Mouse (Mus musculus): Measurements from ENCODE around the gene Olfr61. TPM values are rescaled to one million over a fixed set of nuclear protein-coding genes. Genes with fewer than 3 reads are reported as not detected.
"Not testable (repeated sequence)": the region's sequence is repeated elsewhere in the genome, so short reads cannot be mapped to it uniquely, and the experiment has no call there.

The Olfr61 gene
- total RNA-seq (2021), result not detected
- long read RNA-seq, experiment 1, result 0 reads
- long read RNA-seq, experiment 2, result 0 reads

DNA sequence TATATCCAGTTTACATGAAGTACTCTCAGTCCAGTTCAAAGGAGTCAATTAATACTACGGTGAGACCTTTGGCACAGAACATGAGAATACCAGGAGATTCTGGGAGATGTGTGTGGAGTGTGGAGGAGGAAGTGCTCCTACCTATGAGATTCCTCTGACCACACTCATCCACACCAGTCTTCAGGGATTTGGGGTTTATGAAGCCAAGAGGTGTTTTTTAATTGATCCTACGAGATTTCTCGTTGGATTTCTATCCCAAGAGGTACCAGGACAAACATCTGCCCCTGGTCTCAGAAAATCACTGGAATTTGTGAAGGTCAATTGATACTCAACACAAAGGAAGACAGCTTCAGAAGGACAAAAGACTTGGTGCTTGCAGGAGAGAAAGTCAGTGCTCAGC, at the start of gene Olfr61:
Olfr61 (plus strand) TSS at position 301 of the 400 bp plus-strand sequence.
- DNase-seq, result not testable (repeated sequence)

DNA sequence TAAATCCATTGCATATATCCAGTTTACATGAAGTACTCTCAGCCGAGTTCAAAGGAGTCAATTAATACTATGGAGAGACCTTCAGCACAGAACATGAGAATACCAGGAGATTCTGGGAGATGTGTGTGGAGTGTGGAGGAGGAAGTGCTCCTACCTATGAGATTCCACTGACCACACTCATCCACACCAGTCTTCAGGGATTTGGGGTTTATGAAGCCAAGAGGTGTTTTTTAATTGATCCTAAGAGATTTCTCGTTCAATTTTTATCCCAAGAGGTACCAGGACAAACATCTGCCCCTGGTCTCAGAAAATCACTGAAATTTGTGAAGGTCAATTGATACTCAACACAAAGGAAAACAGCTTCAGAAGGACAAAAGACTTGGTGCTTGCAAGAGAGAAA, 27.8 kb upstream of the Olfr61 start, which contains the start of gene Olfr46:
Olfr46 (plus strand) TSS at position 301 of the 400 bp plus-strand sequence.
- not testable (repeated sequence) for DNase-seq

DNA sequence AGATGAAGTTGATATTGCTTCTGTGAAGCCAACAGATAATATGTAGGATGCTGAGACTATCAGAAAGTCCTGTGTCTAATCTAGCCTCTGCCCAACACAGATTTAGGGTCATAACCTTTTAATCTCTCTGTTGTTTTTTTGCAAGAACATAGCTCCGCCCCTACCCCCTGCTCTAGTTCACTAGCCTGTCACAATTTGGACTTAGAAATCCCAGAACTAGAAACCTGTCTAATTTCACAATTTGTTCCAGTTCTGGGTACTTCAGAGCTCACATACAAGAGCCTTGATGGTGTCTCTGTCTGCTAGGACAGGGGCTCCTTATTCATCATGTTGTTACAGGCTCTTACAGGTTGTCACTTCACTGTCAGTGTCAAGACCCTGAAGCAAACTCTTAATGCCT, 1.8 kb downstream of the Olfr61 start:
- DNase-seq, result no peak

DNA sequence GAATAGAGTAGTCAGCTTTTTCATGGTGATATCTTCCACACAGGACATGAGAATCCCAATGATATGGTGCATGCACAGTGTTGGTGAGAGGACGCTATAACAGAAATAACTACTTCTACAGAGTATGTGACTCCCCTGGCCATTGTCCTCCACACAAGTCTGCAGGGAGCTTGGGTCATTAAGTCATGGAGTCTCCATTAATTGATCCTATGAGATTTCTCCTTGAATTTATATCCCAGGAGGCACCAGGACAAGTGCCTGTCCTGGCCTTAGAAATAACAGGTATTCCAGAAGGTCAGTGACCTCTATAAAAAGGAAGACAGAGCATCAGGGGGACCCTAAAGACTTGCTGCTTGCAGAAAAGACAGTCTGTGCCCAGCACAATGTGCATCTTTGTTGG, 17.4 kb downstream of the Olfr61 start, which contains the start of gene Olfr53:
Olfr53 (plus strand) TSS at position 301 of the 400 bp plus-strand sequence.
- no peak for DNase-seq

DNA sequence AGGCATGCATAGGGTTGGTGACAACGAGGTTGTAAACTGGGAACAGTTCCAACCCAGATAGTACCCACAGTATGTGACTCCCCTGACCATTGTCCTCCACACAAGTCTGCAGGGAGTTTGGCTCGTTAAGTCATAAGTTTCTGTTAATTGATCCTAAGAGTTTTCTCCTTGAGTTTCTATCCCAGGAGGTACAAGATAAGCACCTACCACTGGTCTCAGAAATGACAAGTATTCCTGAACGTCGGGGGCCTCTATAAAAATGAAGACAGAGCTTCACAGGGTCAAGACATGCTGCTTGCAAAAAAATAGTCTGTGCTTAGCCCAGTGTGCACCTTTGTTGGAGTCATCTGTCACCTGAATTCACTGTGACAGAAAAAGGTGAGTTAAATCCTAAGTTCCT, 30.9 kb downstream of the Olfr61 start, which contains the start of gene Olfr539:
Olfr539 (plus strand) TSS at position 301 of the 400 bp plus-strand sequence.
- no peak for DNase-seq

DNA sequence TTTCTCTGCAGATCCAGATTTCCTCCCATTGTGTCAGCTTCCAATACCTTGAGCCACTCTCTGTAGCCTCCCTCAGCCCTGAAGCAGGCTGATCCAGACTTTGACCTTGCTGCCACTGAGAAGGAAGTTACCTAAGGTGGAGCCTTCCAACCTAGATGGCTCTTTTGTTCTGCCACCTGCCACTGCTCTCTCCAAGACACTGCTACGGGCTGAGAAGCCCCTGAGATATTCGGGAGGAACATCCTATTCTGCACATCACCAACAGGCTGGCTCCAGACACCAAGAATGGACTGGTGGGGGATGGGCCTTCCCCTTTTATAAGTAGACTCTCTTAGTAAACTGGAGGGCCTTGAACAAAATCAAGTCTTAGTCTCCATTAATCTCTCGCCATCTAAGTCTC, 41.9 kb downstream of the Olfr61 start:
- not testable (repeated sequence) for DNase-seq

DNA sequence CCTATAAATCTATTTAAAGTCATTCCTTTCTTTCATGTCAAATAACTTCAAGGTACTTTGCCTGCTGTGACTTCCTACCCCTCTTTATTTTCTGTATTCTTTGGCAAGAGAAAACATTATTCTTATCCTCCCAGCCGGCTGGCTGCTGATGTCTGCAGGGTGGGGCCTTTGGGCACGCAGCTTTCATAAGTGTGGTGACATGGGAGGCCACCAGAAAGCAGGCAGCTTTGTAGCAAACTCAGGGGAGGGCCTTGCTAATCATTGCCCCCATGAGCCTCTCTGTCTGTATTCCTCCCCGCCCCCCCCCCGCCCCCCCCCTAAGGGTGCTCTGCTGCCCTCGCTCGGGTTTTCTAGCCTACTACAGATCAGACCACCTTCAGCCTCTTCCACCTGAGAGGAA, 47.1 kb downstream of the Olfr61 start:
- no peak for DNase-seq

DNA sequence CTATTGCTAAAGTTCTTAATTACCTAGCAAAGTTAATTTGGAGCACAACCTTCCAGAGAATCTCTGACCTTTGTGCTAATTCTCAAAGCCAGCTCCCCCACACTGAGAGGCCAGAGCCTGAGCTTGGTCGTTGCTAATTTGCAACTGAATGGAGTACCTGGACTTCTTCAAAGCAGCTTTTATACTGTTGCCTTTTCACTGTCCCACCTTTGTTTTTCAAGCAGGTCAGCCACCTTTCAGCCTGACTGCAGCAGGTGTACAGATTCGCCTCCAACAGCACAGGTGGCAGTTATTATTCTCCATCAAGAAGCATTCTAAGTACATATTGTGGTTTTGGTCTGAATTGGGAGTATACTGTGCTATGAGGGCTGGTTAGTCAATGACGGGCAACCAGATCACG, 50.8 kb downstream of the Olfr61 start:
- not testable (repeated sequence) for DNase-seq

DNA sequence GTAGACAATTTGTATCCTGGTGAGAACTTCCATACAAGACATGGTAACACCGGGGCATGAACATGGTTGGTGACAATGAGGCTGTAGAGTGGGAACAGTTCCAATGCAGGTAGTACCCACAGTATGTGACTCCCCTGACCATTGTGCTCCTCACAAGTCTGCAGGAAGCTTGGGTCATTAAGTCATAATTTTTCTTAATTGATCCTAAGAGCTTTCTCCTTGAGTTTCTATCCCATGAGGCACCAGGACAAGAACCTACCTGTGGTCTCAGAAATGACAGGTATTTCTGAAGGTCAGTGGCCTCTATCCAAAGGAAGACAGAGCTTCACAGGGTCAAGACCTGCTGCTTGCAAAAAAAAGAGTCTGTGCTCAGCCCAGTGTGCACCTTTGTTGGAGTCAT, 52.9 kb downstream of the Olfr61 start, which contains the start of gene Olfr45:
Olfr45 (plus strand) TSS at position 301 of the 400 bp plus-strand sequence.
- DNase-seq, result no peak

Other genes starting within 250 kb of the Olfr61 start
- gene Olfr531, start 226.1 kb upstream of the Olfr61 start, total RNA-seq (2021), result not detected
- not detected for gene Olfr532, start 207.3 kb upstream of the Olfr61 start, total RNA-seq (2021)
- gene Olfr533, start 165.6 kb upstream of the Olfr61 start, total RNA-seq (2021), result not detected
- gene Olfr535, start 144.8 kb upstream of the Olfr61 start, total RNA-seq (2021), result not detected
- gene Olfr536, start 121.6 kb upstream of the Olfr61 start, total RNA-seq (2021), result not detected
- gene Olfr538, start 61.1 kb upstream of the Olfr61 start, total RNA-seq (2021), result not detected
- gene Olfr46, start 27.7 kb upstream of the Olfr61 start, total RNA-seq (2021), result not detected
- not detected for gene Olfr53, start 17.5 kb downstream of the Olfr61 start, total RNA-seq (2021)
- gene Olfr539, start 31.0 kb downstream of the Olfr61 start, total RNA-seq (2021), result not detected
- not detected for gene Olfr45, start 53.0 kb downstream of the Olfr61 start, total RNA-seq (2021)
- not detected for gene Olfr541, start 68.3 kb downstream of the Olfr61 start, total RNA-seq (2021)
- gene Cyp2e1, start 134.8 kb downstream of the Olfr61 start, total RNA-seq (2021), result 100 to 1,000 TPM; 251 to 279 TPM
- gene Syce1, start 158.9 kb downstream of the Olfr61 start, total RNA-seq (2021), result not detected
- gene Zfp941, start 193.2 kb downstream of the Olfr61 start, total RNA-seq (2021), result 1 to 10 TPM; 2.7 to 3.4 TPM
- under 1 TPM in 1 of 2 experiments, not detected in 1; 0.70 TPM for gene Urah, start 206.0 kb downstream of the Olfr61 start, total RNA-seq (2021)
- not detected for gene Scgb1c1, start 216.6 kb downstream of the Olfr61 start, total RNA-seq (2021)
- gene Odf3, start 218.8 kb downstream of the Olfr61 start, total RNA-seq (2021), result under 1 TPM in 1 of 2 experiments, not detected in 1; 0.26 TPM
- 1 to 10 TPM in 1 of 2 experiments, not detected in 1; 1.3 TPM for gene Gm45785, start 227.4 kb downstream of the Olfr61 start, total RNA-seq (2021)
- 10 to 100 TPM; 52.7 to 60.4 TPM for gene Ric8a, start 228.0 kb downstream of the Olfr61 start, total RNA-seq (2021)
- 10 to 100 TPM; 30.5 to 41.4 TPM for gene Bet1l, start 228.6 kb downstream of the Olfr61 start, total RNA-seq (2021)